Mouse (Mus musculus): ENCODE data around the gene Fra10ac1.

Fra10ac1 gene

GRCm38 (mm10) chr19:38223905-38224684 is at the start of gene Fra10ac1:
TSS of gene Fra10ac1 (minus strand) at chr19:38224156.
- CTCF ChIA-PET: interaction anchor here (0.7 kb wide), 1 partner anchor 744 kb away, joined by 3 read pairs; no protein-coding TSS in a partner anchor

GRCm38 (mm10) chr19:38271071-38271470 is 47.1 kb upstream of the Fra10ac1 start:
- CTCF ChIA-PET: no interaction called here

GRCm38 (mm10) chr19:38267469-38267868 is 43.5 kb upstream of the Fra10ac1 start:
- CTCF ChIA-PET: no interaction called here

GRCm38 (mm10) chr19:38265767-38266166 is 41.8 kb upstream of the Fra10ac1 start:
- CTCF ChIA-PET: no interaction called here

- CTCF ChIA-PET: no interaction called here
Measured at GRCm38 (mm10) chr19:38264505-38265500, 40.8 kb upstream of the Fra10ac1 start, which contains the start of gene Lgi1. TSS of gene Lgi1 (plus strand) at chr19:38264536.

GRCm38 (mm10) chr19:38263829-38264504 is 40.0 kb upstream of the Fra10ac1 start:
- CTCF ChIA-PET: no interaction called here

- CTCF ChIA-PET: no interaction called here
Measured at GRCm38 (mm10) chr19:38261351-38261750, 37.4 kb upstream of the Fra10ac1 start.

- CTCF ChIA-PET: no interaction called here
Measured at GRCm38 (mm10) chr19:38260346-38260745, 36.4 kb upstream of the Fra10ac1 start.

GRCm38 (mm10) chr19:38259436-38259835 is 35.5 kb upstream of the Fra10ac1 start:
- CTCF ChIA-PET: no interaction called here

GRCm38 (mm10) chr19:38258651-38259065 is 34.7 kb upstream of the Fra10ac1 start:
- CTCF ChIA-PET: no interaction called here

GRCm38 (mm10) chr19:38253796-38254195 is 29.8 kb upstream of the Fra10ac1 start:
- CTCF ChIA-PET: no interaction called here

- CTCF ChIA-PET: no interaction called here
Measured at GRCm38 (mm10) chr19:38249627-38250026, 25.7 kb upstream of the Fra10ac1 start.

- CTCF ChIA-PET: no interaction called here
Measured at GRCm38 (mm10) chr19:38246177-38246622, 22.2 kb upstream of the Fra10ac1 start.

GRCm38 (mm10) chr19:38245361-38246176 is 21.6 kb upstream of the Fra10ac1 start:
- CTCF ChIA-PET: interaction anchor here (0.6 kb wide), 1 partner anchor 31 kb away, joined by 8 read pairs; no protein-coding TSS in a partner anchor

- CTCF ChIA-PET: no interaction called here
Measured at GRCm38 (mm10) chr19:38244748-38245147, 20.8 kb upstream of the Fra10ac1 start.

- CTCF ChIA-PET: interaction anchor here (0.7 kb wide), 1 partner anchor 424 kb away, joined by 11 read pairs; no protein-coding TSS in a partner anchor
Measured at GRCm38 (mm10) chr19:38242314-38242852, 18.4 kb upstream of the Fra10ac1 start.

GRCm38 (mm10) chr19:38238213-38238951 is 14.4 kb upstream of the Fra10ac1 start:
- CTCF ChIA-PET: no interaction called here

GRCm38 (mm10) chr19:38237834-38238212 is 13.9 kb upstream of the Fra10ac1 start:
- CTCF ChIA-PET: no interaction called here

GRCm38 (mm10) chr19:38236526-38236925 is 12.6 kb upstream of the Fra10ac1 start:
- CTCF ChIA-PET: no interaction called here

- CTCF ChIA-PET: no interaction called here
Measured at GRCm38 (mm10) chr19:38232516-38232915, 8.6 kb upstream of the Fra10ac1 start.
